Mouse (Mus musculus) E14TG2a.4 (cell line): ENCODE results near the gene Saysd1.

Experiments used
- CTCF ChIP-seq: conservative IDR thresholded peaks from 2 replicates; pipeline ENCODE4 v1.5.1; 2014; ENCODE audit warnings: low read length
- NANOG ChIP-seq: IDR thresholded peaks from 2 replicates; pipeline ENCODE4 v1.6.1; 2014; ENCODE audit warnings: borderline replicate concordance, low read length, mixed read lengths
- POU5F1 ChIP-seq: IDR thresholded peaks from 2 replicates; pipeline ENCODE4 v1.6.1; 2014; ENCODE audit warnings: low read length, borderline replicate concordance

DNA sequence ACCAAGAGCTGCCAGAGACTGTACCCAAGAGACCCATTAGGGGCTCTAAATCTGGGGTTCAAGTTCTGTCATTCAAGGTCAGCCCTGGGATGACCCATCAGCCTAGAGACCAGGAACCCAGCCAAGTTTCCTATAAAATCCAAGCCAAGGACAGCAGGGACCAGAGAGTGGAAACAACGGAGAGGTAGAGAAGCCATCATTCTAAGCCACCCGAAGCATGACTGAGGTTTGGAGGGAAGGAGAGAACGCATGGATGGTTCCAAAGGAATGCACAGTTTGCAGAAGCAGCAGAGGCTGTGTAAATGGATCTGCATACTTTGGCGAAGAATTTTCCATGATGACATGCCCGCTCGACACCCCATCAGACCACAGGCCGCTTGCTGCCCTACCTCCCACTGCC is 9.5 kb upstream of the Saysd1 start:
- TF ChIP-seq CTCF (no peak), POU5F1 (no peak), NANOG (no peak)
